Mouse (Mus musculus) ES-E14 (cell line): ENCODE results near the gene Exoc4. TPM values are rescaled to one million over a fixed set of nuclear protein-coding genes. Genes with fewer than 3 reads are reported as not detected.

ENCODE experiments used
- DNase-seq: peaks from one replicate; pipeline ENCODE4 v3.0.0-alpha.2; 2013; ENCODE audit warnings: low read depth, low spot score
- H3K27ac ChIP-seq: 2 replicates; pipeline ENCODE4 v1.5.1; 2012; ENCODE audit warnings: low read depth, mild to moderate bottlenecking, low read length, moderate library complexity, mixed read lengths; ENCODE audit not compliant: poor library complexity, insufficient read depth, severe bottlenecking
- H3K36me3 ChIP-seq: 2 replicates; pipeline ENCODE4 v1.6.1; 2012; ENCODE audit warnings: mild to moderate bottlenecking, low read length, moderate library complexity, mixed read lengths; ENCODE audit not compliant: control insufficient read depth, poor library complexity, insufficient read depth, severe bottlenecking
- H3K4me1 ChIP-seq, 2 experiments: fragments of 150-350 bp in 1 of 2; sonication (generic) in 1 of 2; 2 replicates each; pipeline ENCODE4 v1.6.1; 2012; ENCODE audit warnings: low read length in 2 of 2, mild to moderate bottlenecking in 1 of 2, mixed read lengths in 1 of 2; ENCODE audit not compliant: control insufficient read depth in 2 of 2, insufficient read depth in 2 of 2, poor library complexity in 1 of 2
- H3K4me3 ChIP-seq, 2 experiments: fragments of 150-350 bp in 1 of 2; sonication (generic) in 1 of 2; 2 replicates each; pipeline ENCODE4 v1.5.1; 2012; ENCODE audit warnings: low read length in 2 of 2, low read depth in 1 of 2, mild to moderate bottlenecking in 1 of 2, mixed read lengths in 1 of 2; ENCODE audit not compliant: insufficient read depth in 1 of 2, poor library complexity in 1 of 2, severe bottlenecking in 1 of 2
- H3K9ac ChIP-seq: 2 replicates; pipeline ENCODE4 v1.6.1; 2012; ENCODE audit warnings: low read depth, mild to moderate bottlenecking, low read length, mixed read lengths; ENCODE audit not compliant: poor library complexity, insufficient read depth, severe bottlenecking
- H3K9me3 ChIP-seq: fragments of 150-350 bp; sonication (generic); 2 replicates; pipeline ENCODE4 v1.6.1; 2012; ENCODE audit warnings: low read depth, mild to moderate bottlenecking, low read length; ENCODE audit not compliant: control insufficient read depth, insufficient read depth
- CHD2 ChIP-seq: IDR thresholded peaks from 2 replicates; pipeline ENCODE4 v1.6.1; 2014; ENCODE audit warnings: mild to moderate bottlenecking, low read depth, low read length, inconsistent platforms
- HCFC1 ChIP-seq: IDR thresholded peaks from 2 replicates; pipeline ENCODE4 v1.6.1; 2012; ENCODE audit warnings: low read length, inconsistent platforms, borderline replicate concordance; ENCODE audit not compliant: insufficient read depth
- MAFK ChIP-seq: IDR thresholded peaks from 2 replicates; pipeline ENCODE4 v1.6.1; 2014; ENCODE audit warnings: mild to moderate bottlenecking, low read depth, low read length, inconsistent platforms; ENCODE audit not compliant: insufficient read depth
- ZC3H11A ChIP-seq: IDR thresholded peaks from 2 replicates; pipeline ENCODE4 v1.6.1; 2012; ENCODE audit warnings: low read depth, mild to moderate bottlenecking, inconsistent platforms, low read length, borderline replicate concordance
- ZNF384 ChIP-seq: IDR thresholded peaks from 2 replicates; pipeline ENCODE4 v1.6.1; 2012; ENCODE audit warnings: low read depth, low read length, inconsistent platforms
- in situ Hi-C, 2 experiments: fragments of 600-800 bp; cut with MboI; formaldehyde crosslinking; loops; one replicate each; pipeline ENCODE4 v1.15.1; 2025; ENCODE audit warnings: low sequenced_read_pairs in 2 of 2, inconsistent platforms in 1 of 2; ENCODE audit not compliant: unreplicated experiment in 2 of 2
- total RNA-seq: library from RNA; depleted of rRNA; stranded (reverse); fragments of 300-350 nt; gene quantifications from 2 replicates; pipeline ENCODE4 v1.2.3, GENCODE M21; 2012

Exoc4 gene
- total RNA-seq, 1 experiment, result 99.3 TPM

DNA sequence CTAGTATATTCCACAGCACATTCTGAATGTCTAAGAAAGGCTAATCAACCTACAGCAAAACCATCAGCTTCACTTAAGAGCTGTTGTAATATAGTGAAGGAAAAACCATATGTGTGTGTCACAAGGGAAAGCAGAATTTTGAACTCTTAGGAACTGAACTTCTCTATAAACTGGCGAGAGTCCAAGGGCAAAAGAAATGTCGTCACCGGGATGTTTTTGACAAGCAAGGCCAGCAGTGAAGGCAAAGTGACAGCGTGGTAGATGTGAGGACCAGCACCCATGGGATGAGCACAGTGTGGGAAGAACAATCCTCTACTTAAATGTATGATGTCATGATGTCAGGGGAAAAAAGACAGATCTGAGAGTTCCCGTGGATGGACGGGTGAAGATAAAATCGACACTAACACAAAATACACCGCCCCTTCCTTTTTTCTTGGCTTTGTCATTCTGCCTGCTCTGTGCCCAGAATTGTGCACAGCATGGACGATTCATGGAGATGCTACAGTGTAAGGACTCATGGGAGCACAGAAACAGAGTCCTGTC lies 635.3 kb downstream of the Exoc4 start:
- Histone ChIP-seq H3K36me3 (no peaks in the 10 kb centered on the region), H3K27ac (no peak overlapping the region), H3K9ac (no peak overlapping the region), H3K4me1 (no peaks in the 10 kb centered on the region), H3K4me3 (no peak overlapping the region), H3K9me3 (no peaks in the 10 kb centered on the region)
- in situ Hi-C loops, result no loop called here
- DNase-seq, result no peak
- TF ChIP-seq ZC3H11A, result no peak
- no peak for TF ChIP-seq ZNF384
- TF ChIP-seq MAFK, result no peak
- TF ChIP-seq CHD2, result no peak
- no peak for TF ChIP-seq HCFC1

DNA sequence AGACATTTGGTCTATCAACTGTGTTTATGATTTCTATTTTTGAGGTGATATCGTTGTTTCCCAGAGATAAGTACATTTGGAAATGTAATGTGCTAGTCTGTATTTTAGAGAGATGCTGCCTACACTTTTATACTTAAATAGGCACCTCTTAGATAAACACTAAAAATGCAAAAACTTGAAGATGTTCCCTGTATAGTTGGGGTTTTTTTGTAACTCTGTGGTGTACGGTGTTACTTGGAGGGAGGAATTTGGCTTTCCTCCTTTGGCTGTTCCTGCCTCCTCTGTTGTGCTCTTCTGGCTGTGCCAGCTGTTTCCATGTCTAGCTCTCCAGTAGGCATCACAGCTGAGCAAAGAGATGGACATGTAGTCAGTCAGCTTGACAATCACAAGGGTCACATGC lies 638.1 kb downstream of the Exoc4 start:
- no peaks in the 10 kb centered on the region for H3K9me3 ChIP-seq
- H3K4me3 ChIP-seq, result no peak overlapping the region
- H3K9ac ChIP-seq, result no peak overlapping the region
- no peaks in the 10 kb centered on the region for H3K36me3 ChIP-seq
- no peak for DNase-seq
- TF ChIP-seq MAFK (no peak), ZC3H11A (no peak), HCFC1 (no peak), ZNF384 (no peak), CHD2 (no peak)
- in situ Hi-C loops, result no loop called here
- H3K27ac ChIP-seq, result no peak overlapping the region
- no peaks in the 10 kb centered on the region for H3K4me1 ChIP-seq

DNA sequence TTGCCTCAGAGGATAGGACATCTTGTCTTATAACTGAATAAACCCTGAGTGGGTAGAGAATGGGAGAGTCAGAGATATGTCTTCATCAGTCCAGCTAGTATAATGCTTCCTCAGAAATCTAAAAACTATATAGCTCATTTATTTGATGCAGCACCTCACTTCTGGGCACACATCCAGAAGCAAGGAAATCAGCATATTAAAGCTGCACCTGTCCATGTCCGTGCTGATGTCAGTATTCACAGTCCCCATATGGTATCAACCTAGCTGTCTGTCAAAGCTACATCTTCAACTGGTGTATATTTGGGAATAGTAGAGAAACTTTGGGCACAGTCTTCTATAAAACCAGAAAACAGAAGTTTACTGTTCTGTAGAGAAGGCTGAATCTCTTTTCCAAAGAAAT lies 642.0 kb downstream of the Exoc4 start:
- H3K4me3 ChIP-seq, result no peak overlapping the region
- no peak for DNase-seq
- no peaks in the 10 kb centered on the region for H3K36me3 ChIP-seq
- no peak for TF ChIP-seq ZNF384
- no peak for TF ChIP-seq HCFC1
- no peak for TF ChIP-seq ZC3H11A
- TF ChIP-seq CHD2, result no peak
- no peak for TF ChIP-seq MAFK
- H3K9ac ChIP-seq, result no peak overlapping the region
- in situ Hi-C loops, result no loop called here
- no peaks in the 10 kb centered on the region for H3K4me1 ChIP-seq
- H3K27ac ChIP-seq, result no peak overlapping the region
- H3K9me3 ChIP-seq, result no peaks in the 10 kb centered on the region

DNA sequence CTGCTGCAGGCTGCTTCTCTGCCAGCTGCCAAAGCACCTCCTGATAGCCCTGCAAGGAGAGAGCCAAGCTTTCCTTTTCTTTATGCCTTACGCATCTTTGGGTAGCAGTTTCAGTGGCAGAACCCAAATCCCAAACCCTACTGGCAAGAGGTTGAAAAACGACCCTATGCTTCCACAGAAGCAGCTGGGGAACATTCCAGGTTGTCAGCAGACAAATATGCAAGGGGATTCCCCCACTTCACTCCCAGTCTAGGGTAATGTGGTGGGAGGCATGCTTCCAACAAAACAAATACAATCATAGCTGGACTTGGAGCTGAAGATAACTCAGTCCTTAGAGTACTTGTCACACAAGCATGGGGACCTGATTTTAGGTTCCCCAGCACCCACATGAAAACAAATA lies 643.3 kb downstream of the Exoc4 start:
- no peaks in the 10 kb centered on the region for H3K9me3 ChIP-seq
- in situ Hi-C loops, result no loop called here
- H3K4me1 ChIP-seq, result no peaks in the 10 kb centered on the region
- TF ChIP-seq HCFC1, result no peak
- TF ChIP-seq CHD2, result no peak
- TF ChIP-seq ZC3H11A, result no peak
- no peak for TF ChIP-seq ZNF384
- TF ChIP-seq MAFK, result no peak
- DNase-seq, result no peak
- H3K27ac ChIP-seq, result no peak overlapping the region
- H3K9ac ChIP-seq, result no peak overlapping the region
- no peak overlapping the region for H3K4me3 ChIP-seq
- no peaks in the 10 kb centered on the region for H3K36me3 ChIP-seq

DNA sequence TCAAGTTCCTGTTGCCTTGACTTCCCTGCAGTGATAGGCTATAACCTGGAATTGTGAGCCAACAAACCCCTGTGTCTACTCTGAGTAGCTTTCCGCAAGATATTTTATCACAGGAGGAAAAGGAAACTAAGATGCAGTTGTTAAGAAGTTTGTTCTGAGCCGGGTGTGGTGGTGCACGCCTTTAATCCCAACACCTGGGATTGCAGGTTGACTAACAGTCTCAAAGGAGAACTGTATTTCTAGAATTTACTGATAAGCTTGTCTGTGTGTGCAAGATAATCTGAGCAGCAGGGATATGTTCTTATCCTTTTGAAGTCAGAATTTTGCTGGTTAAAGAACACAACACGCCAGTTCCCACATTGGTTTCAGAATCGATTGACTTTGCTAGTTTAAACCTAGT lies 651.1 kb downstream of the Exoc4 start:
- Histone ChIP-seq H3K27ac (no peak overlapping the region), H3K4me3 (no peak overlapping the region), H3K4me1 (no peaks in the 10 kb centered on the region; a peak in 1 of 4 replicates), H3K9me3 (no peaks in the 10 kb centered on the region), H3K9ac (no peak overlapping the region), H3K36me3 (no peaks in the 10 kb centered on the region)
- DNase-seq, result no peak
- TF ChIP-seq ZNF384 (no peak), HCFC1 (no peak), MAFK (no peak), ZC3H11A (no peak), CHD2 (no peak)
- in situ Hi-C loops, result no loop called here
